Mouse (Mus musculus) C2C12 (cell line): ENCODE results near the gene Dusp19.
A peak's percentile ranks its signal among the peaks of the same experiment; 100 is the strongest.

Experiments
- CEBPB ChIP-seq: IDR thresholded peaks from one replicate; pipeline ENCODE4 v1.6.1; 2011; ENCODE audit warnings: low read depth, mild to moderate bottlenecking, control low read depth, moderate library complexity
- CTCF ChIP-seq: IDR thresholded peaks from one replicate; pipeline ENCODE4 v1.5.1; 2011; ENCODE audit not compliant: control insufficient read depth, insufficient read depth, insufficient read length
- MAX ChIP-seq: IDR thresholded peaks from one replicate; pipeline ENCODE4 v1.6.1; 2011; ENCODE audit warnings: mild to moderate bottlenecking, control low read depth
- MYOG ChIP-seq: IDR thresholded peaks from one replicate; pipeline ENCODE4 v1.6.1; 2011; ENCODE audit not compliant: control insufficient read depth, insufficient read length; ENCODE audit errors: extremely low read depth
- USF1 ChIP-seq: IDR thresholded peaks from one replicate; pipeline ENCODE4 v1.6.1; 2011; ENCODE audit warnings: low read depth, mild to moderate bottlenecking, control low read depth, moderate library complexity

DNA sequence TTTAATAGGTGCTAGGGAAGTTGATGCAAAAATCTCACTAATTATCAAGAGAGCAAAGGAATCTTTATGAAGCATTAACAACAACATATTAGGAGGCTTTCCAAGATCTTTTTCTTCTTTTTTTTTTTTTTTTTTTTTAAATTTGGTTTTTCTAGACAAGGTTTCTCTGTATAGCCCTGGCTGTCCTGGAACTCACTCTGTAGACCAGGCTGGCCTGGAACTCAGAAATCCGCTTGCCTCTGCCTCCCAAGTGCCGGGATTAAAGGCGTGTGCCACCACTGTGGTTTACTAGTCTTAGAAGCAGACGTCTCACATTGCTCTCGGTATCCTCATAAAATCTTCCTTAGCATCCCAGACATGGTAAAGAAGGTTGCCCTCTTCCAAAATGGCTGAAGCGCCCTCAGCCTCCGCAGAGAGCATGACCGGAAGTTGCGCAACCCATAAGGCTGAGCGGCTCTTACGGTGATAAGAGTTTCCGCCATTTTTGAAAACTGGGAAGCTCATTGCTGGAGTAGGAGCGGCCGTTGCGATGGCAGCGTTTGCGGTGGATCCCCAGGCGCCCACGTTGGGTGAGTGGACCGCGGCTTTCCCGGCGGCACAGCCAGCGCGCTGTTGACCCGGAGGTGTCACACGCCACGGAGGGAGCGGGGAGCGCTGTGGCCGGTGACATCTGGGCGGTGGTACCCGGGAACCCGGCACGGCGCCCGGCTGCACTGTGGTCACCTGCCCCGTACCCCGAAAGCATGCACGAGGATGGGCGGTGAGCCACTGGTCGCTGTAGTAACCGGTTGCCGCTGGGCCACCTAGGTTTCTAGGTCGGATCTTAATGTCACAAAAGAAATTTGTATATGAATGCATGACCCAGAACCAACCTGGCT lies 21.8 kb downstream of the Dusp19 start:
- no peak for TF ChIP-seq CTCF
- peak; percentile 98 for TF ChIP-seq CEBPB
- no peak for TF ChIP-seq USF1
- TF ChIP-seq MAX, result peak; percentile 45
- no peak for TF ChIP-seq MYOG
